Mouse (Mus musculus): Measurements from ENCODE around the gene Tecpr2.

DNA sequence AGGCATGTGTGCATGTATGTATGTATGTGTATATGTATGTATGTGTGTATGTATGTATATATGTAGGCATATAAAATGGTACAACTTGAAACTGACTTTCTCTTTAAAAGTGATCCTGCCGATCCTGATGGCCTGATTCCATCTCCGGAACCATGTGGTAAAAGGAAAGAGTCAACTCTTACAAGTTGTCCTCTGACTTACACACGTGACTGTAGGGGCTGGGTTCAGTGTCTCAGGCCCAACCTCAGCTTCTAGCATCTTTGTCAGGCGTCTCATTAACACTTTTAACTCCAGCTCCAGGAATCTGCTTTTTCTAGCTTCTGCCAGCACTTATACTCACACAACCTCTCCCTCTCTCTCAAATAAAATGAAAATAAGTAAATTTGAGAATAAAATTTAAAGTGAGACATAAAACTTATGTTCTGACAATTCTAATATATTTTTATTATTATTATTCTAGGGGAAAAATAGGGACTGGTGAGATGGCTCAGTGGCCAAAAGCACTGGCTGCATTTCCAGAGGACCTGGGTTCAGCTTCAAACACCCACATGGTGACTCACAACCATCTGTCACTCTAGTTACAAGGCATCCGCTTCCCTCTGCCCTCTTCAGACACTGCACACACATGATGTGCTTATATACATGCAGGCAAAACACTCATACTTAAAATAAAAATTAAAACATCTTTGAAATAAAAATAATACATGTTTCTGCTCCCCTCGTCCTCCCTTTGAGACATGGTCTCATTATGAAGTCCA lies 63.7 kb downstream of the Tecpr2 start:
- no peak for TF ChIP-seq CTCF (IDR thresholded peaks at IDR 0.05; ENCODE audit: low read depth)
- no peak for TF ChIP-seq EP300 (optimal IDR thresholded peaks at IDR 0.05)
